Mouse (Mus musculus): ENCODE data around the gene Lage3.

- no peak for TF ChIP-seq POLR2A (IDR thresholded peaks at IDR 0.05; ENCODE audit: low read depth, low read length)
- no peak for TF ChIP-seq CTCF (IDR thresholded peaks at IDR 0.05; ENCODE audit: borderline replicate concordance, insufficient read depth, low read length)
Measured at GRCm38 (mm10) chrX:74367512-74367911, 14.1 kb upstream of the Lage3 start.
